Mouse (Mus musculus) liver, embryonic 11.5 days (tissue): Measurements from ENCODE around the gene Mcpt8. TPM values are rescaled to one million over a fixed set of nuclear protein-coding genes. Genes with fewer than 3 reads are reported as not detected.
"Not testable (repeated sequence)": the region's sequence is repeated elsewhere in the genome, so short reads cannot be mapped to it uniquely, and the experiment has no call there.

Source experiments
- ATAC-seq: fragments of 200-750 bp; cut with Nextera tagmentation; replicated peaks from 2 replicates; pipeline ENCODE4 v1.8.0; 2017; ENCODE audit warnings: moderate number of reproducible peaks, mild to moderate bottlenecking, moderate TSS enrichment, moderate library complexity; ENCODE audit not compliant: low FRiP score
- DNase-seq: peaks from one replicate; pipeline ENCODE4 v3.0.0-alpha.2; 2017; ENCODE audit warnings: low spot score
- H3K27ac ChIP-seq: fragments of 300-500 bp; sonication (generic); 2 replicates; pipeline ENCODE4 v1.5.1; 2014; ENCODE audit warnings: mild to moderate bottlenecking, low read depth, low read length, control low read depth
- H3K27me3 ChIP-seq: fragments of 300-500 bp; sonication (generic); replicated peaks from 2 replicates; pipeline ENCODE4 v1.6.1; 2014; ENCODE audit warnings: low read length, mixed read lengths; ENCODE audit not compliant: control insufficient read depth, insufficient read depth
- H3K36me3 ChIP-seq: fragments of 300-500 bp; sonication (generic); 2 replicates; pipeline ENCODE4 v1.6.1; 2014; ENCODE audit warnings: mild to moderate bottlenecking, low read length, moderate library complexity, mixed read lengths; ENCODE audit not compliant: control insufficient read depth, insufficient read depth
- H3K4me1 ChIP-seq: fragments of 300-500 bp; sonication (generic); replicated peaks from 2 replicates; pipeline ENCODE4 v1.6.1; 2014; ENCODE audit warnings: low read length, mixed read lengths; ENCODE audit not compliant: control insufficient read depth, insufficient read depth
- H3K4me2 ChIP-seq: fragments of 300-500 bp; sonication (generic); 2 replicates; pipeline ENCODE4 v1.6.1; 2014; ENCODE audit warnings: mild to moderate bottlenecking, control low read depth, moderate library complexity
- H3K4me3 ChIP-seq: fragments of 300-500 bp; sonication (generic); 2 replicates; pipeline ENCODE4 v1.5.1; 2014; ENCODE audit warnings: low read depth, low read length, control low read depth
- H3K9ac ChIP-seq: fragments of 300-500 bp; sonication (generic); 2 replicates; pipeline ENCODE4 v1.6.1; 2014; ENCODE audit warnings: low read depth, low read length, control low read depth
- H3K9me3 ChIP-seq: fragments of 300-500 bp; sonication (generic); 2 replicates; pipeline ENCODE4 v1.6.1; 2016; ENCODE audit warnings: low read length, inconsistent platforms, mixed read lengths; ENCODE audit not compliant: control insufficient read depth
- WGBS: fragments of 180-500 bp; shearing (Covaris S2); extraction: QIAGEN DNeasy Blood & Tissue Kit; methylation state at CpG from one replicate; pipeline ENCODE4 v1.1.7; 2014; 5-methylcytosine and 5-hydroxymethylcytosine counted together
- polyA plus RNA-seq: library from polyadenylated mRNA; unstranded; fragments of >200 nt; fragmentation: Nextera tagmentation; extraction: Ambion mirVana; gene quantifications from 2 replicates; pipeline ENCODE4 v1.2.1, GENCODE M21; 2014

Mcpt8 gene
- not detected in 2 replicates for polyA plus RNA-seq

DNA sequence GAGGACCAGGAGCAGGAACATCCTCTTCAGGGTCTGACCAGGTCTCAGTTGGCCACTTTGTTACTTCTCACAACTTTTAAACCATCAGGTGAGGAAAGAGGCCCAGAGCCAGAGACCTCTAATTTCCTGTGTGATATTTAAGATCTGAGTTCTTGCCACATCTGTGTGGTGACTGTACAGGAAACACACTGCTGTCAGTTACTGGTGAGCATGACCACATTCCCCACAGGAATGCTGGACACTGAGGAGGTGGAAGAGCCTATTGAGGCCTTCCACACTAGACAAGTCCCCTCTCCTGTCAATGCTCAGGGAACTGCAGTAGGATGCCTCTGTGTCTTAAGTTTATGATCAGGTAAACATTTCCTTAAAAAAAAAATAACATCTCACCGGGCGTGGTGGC, at the start of gene Mcpt8:
TSS of gene Mcpt8 (minus strand) at position 107 of the 400 bp plus-strand sequence.
- no peak within 1 kb of the TSS for H3K27ac ChIP-seq
- DNase-seq (no peak), ATAC-seq (no peak)
- no peaks in the 10 kb centered on the region for H3K9me3 ChIP-seq
- 95% methylated on average over 2 of the region's 2 CpGs for WGBS
- H3K4me3 ChIP-seq = no peak within 1 kb of the TSS
- no peaks in the 10 kb centered on the region for H3K27me3 ChIP-seq
- no peaks in the 10 kb centered on the region for H3K36me3 ChIP-seq
- no peaks in the 10 kb centered on the region for H3K4me1 ChIP-seq
- H3K4me2 ChIP-seq = no peak within 1 kb of the TSS
- H3K9ac ChIP-seq = no peak within 1 kb of the TSS

DNA sequence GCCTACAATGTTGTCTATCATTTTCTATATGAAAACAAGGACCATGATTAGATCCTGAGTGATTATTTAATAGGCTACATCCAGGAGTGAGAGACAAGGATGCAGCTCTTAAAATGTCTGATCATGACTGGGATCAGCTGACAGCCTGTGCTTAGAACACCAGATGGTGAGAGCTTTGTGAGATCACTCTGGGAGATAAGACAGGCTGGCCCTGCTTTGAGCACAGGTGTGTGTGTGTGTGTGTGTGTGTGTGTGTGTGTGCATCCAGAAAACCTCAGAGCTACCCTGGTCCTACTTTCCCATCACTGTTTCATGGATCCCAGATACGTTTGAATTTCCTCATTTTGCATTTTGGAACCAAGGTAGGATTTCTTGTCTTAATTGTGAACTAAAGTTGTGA, 48.6 kb upstream of the Mcpt8 start:
- not testable (repeated sequence) for DNase-seq, H3K4me2 ChIP-seq, H3K27ac ChIP-seq, H3K36me3 ChIP-seq, H3K9ac ChIP-seq, H3K9me3 ChIP-seq, H3K27me3 ChIP-seq, H3K4me3 ChIP-seq, ATAC-seq, H3K4me1 ChIP-seq
- WGBS = 71% methylated on average over 1 of the region's 1 CpGs

DNA sequence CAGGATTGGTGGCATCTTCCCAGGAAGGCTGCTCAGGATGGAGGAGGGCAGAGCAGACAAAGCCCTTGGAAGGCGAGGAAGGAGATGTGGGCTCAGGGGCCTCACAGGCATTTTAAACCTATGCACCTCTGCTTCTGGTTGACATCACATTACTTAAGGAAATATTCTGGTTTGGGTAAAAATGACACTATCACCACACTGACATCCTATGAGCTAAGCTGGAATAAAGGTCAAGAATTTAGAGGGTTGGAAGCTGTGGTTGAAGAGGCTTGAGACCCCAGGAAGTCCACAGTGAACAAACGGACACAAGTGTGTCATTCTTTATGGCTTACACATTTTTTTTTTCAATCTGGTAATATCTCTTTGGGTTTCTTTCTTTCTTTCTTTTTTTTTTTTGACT, 47.4 kb upstream of the Mcpt8 start, which contains the start of gene Gzmd:
TSS of gene Gzmd (minus strand) at position 101 of the 400 bp plus-strand sequence.
- H3K27me3 ChIP-seq, DNase-seq, H3K4me2 ChIP-seq, ATAC-seq, H3K4me1 ChIP-seq, H3K9me3 ChIP-seq, H3K9ac ChIP-seq, H3K27ac ChIP-seq, H3K36me3 ChIP-seq, H3K4me3 ChIP-seq: not testable (repeated sequence)
- 64% methylated on average over 2 of the region's 2 CpGs for WGBS

DNA sequence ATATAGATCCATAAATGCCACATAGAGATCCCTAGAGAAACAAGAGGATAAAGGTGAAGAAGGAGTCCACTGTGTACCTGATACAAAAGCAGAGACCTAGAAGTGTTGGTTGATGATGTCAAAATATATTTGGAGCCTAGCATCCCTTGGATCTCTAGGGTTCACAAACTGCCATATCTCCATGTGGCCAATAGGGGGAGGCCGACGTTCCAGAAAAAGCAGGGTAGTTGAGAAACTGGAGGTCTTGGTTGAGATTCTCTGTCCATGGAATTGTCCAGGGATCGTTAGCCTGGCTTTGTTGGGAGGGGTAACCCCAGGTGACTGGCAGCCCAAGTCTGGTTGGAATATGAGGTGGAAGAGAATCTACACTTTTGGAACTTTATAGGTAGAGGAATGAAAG, 43.3 kb upstream of the Mcpt8 start:
- ATAC-seq = no peak
- Histone ChIP-seq H3K9me3 (no peaks in the 10 kb centered on the region), H3K4me2 (no peak overlapping the region), H3K9ac (no peak overlapping the region), H3K27me3 (no peaks in the 10 kb centered on the region), H3K4me1 (no peaks in the 10 kb centered on the region), H3K36me3 (no peaks in the 10 kb centered on the region), H3K4me3 (no peak overlapping the region), H3K27ac (no peak overlapping the region)
- no peak for DNase-seq
- 40% methylated on average over 3 of the region's 3 CpGs for WGBS

DNA sequence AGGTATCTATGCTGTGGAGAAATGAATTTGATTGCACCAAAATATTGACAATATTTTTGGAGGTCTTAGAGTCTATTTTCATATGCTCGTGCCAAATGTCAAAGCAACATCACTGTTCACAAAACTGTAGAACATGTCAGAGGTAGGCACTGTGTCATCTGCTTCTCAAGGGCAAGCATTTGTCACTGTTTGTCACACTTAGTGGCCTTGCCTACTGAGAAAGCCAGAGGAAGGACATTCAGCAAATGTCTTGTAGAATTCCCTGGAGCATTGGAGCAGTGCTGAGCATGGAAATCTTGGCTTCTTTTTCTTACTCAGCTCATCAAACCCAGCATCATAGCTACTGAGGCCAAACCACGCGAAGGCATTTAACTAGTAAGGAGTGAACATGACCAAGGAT, 38.4 kb upstream of the Mcpt8 start:
- Histone ChIP-seq H3K27ac (no peak overlapping the region), H3K4me3 (no peak overlapping the region), H3K36me3 (no peaks in the 10 kb centered on the region), H3K4me2 (no peak overlapping the region), H3K27me3 (no peaks in the 10 kb centered on the region), H3K4me1 (no peaks in the 10 kb centered on the region), H3K9me3 (no peaks in the 10 kb centered on the region), H3K9ac (no peak overlapping the region)
- WGBS = 84% methylated on average over 3 of the region's 3 CpGs
- DNase-seq (no peak), ATAC-seq (no peak)

DNA sequence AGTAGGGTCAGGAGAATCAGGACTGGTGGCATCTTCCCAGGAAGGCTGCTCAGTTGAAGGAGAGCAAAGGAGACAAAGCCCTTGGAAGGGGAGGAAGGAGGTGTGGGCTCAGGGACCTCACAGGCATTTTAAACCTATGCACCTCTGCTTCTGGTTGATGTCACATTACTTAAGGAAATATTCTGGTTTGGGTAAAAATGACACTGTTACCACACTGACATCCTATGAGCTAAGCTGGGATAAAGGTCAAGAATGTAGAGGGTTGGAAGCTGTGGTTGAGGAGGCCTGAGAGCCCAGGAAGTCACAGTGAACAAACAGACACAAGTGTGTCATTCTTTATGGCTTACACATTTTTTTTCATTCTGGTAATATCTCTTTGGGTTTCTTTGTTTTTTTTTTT, 35.5 kb upstream of the Mcpt8 start, which contains the start of gene Gzme:
TSS of gene Gzme (minus strand) at position 101 of the 400 bp plus-strand sequence.
- H3K27ac ChIP-seq = no peak within 1 kb of the TSS

DNA sequence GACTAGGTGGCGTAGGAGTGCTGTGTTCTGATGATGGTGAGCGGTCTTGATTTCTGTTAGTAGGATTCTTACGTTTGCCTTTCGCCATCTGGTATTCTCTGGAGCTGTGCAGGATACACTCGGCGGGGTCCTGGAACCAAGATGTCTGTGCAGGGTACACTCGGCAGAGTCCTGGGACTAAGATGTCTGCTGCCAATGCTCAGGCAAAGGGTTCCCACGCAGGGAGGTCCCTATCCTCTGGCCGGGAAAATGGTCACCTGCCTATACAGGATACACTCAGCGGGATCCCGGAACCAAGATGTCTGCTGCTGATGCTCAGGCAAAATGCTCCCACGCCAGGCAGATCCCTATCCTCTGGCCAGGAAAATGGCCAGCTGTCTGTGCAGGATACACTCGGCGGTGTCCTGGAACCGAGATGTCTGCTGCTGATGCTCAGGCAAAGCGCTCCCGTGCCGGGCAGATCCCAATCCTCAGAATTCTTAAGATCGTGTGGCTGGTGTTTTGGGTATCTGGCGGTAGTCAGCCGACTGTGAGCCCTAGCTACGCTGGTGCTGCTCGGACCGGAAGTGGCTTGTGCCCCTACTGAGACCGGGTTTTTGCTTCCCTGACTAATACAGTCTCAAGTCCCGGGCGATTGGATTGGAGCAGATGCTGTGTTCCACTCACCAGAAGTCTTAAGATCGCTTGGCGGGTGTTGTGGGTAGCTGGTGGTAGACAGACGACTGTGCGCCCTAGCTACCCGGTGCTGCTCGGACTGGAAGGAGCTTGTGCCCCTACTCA, 30.6 kb upstream of the Mcpt8 start:
- not testable (repeated sequence) for DNase-seq, H3K27me3 ChIP-seq, H3K9me3 ChIP-seq, H3K9ac ChIP-seq, H3K4me3 ChIP-seq, H3K4me2 ChIP-seq, H3K4me1 ChIP-seq, H3K36me3 ChIP-seq, H3K27ac ChIP-seq, ATAC-seq
- WGBS = 82% methylated on average over 33 of the region's 33 CpGs

More for the DNA sequence above, 35.5 kb upstream of the Mcpt8 start, which contains the start of gene Gzme:
- DNase-seq (no peak), ATAC-seq (no peak)
- H3K4me2 ChIP-seq = no peak within 1 kb of the TSS
- H3K36me3 ChIP-seq = no peaks in the 10 kb centered on the region
- H3K27me3 ChIP-seq = no peaks in the 10 kb centered on the region
- H3K4me3 ChIP-seq = no peak within 1 kb of the TSS
- no peaks in the 10 kb centered on the region for H3K4me1 ChIP-seq
- no peak within 1 kb of the TSS for H3K9ac ChIP-seq
- no peaks in the 10 kb centered on the region for H3K9me3 ChIP-seq

DNA sequence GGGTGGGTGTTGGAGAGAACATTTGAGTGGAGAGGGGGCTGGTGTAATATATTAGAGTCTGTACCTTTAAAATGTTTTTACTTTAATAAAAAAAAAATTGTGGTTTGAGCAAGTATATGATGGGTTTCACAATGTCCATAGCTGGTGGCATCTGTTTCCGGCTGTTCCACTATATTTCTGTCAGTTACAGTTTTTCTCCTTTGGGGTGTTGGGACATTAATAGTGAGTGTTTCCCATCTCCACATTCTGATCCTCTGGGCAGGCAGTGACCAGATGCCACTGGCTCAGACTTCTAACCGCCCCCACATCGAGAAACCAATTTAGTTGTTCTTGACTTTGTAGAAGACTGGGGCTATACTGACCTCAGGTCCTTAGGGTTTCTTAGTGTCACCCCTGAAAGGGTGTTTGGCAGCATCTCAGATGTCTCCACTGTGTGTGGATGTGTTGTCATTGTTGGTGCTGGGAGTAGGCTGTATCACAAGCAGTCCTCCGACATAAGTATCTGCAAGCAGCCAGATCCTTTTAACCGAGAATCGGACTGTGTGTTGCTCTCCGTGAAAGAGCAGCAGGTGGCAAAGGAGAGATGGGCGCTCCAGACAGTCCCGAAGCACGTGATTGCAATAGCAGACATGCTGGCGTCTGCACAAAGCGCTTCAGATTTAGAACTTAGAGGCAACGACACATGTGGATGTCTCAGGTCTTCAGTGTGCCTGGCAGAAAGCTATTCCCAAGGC, 20.5 kb upstream of the Mcpt8 start:
- no peak for DNase-seq
- Histone ChIP-seq H3K27me3 (no peaks in the 10 kb centered on the region), H3K4me1 (no peaks in the 10 kb centered on the region), H3K4me2 (no peak overlapping the region), H3K36me3 (no peaks in the 10 kb centered on the region), H3K27ac (no peak overlapping the region), H3K4me3 (no peak overlapping the region), H3K9ac (no peak overlapping the region), H3K9me3 (no peaks in the 10 kb centered on the region)
- ATAC-seq = no peak
- WGBS = 78% methylated on average over 13 of the region's 13 CpGs
